ENCODE assay signal across 16 mouse cellular contexts in the genomic region with DNA sequence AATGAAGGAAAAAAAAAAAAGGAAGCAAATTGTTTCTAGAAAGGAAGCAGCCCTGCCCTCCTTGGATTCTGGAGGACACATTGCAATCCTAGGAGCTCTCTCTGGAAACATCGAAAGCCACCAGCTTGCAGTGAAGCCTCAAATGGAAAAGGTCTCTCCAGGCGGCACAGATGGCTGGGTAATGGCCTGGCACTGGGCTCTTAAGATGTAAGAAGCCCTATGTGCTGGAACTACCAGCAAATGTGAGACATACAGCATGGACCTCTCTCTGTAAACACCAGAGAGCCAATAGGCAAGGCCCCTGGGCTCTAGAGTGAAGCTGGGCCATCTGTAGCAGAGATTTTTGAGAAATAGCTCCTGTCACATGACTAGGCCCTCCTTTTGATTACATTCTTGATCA. TPM values are rescaled to one million over a fixed set of nuclear protein-coding genes. Genes with fewer than 3 reads are reported as not detected.
"Had no signal": no experiment of that assay in that cellular context is flagged by ENCODE, and none has a peak within 500 bp of the region (broad histone marks: within the 10 kb centered on the region; RNA-seq: fewer than 3 reads in every experiment).

No protein-coding gene starts in this region.

- H3K27me3 ChIP-seq: limb, embryonic 15.5 days; liver, embryonic 12.5 days; neural tube, embryonic 12.5 days had no signal

- H3K4me3 ChIP-seq: left cerebral cortex, adult 2 months; limb, embryonic 15.5 days; liver, embryonic 12.5 days; myocyte; neural tube, embryonic 12.5 days had no signal

- ATAC-seq: liver, embryonic 12.5 days had no signal

- H3K27ac ChIP-seq: kidney, postnatal 0 days; left cerebral cortex, adult 2 months; limb, embryonic 15.5 days; liver, embryonic 12.5 days; neural tube, embryonic 12.5 days had no signal

- H3K4me1 ChIP-seq: limb, embryonic 15.5 days; liver, embryonic 12.5 days; neural tube, embryonic 12.5 days had no signal

- H3K9me3 ChIP-seq: limb, embryonic 15.5 days; liver, embryonic 12.5 days; neural tube, embryonic 12.5 days had no signal

- DNase-seq: kidney, adult 9 months; lung, embryonic 14.5 days; lung, postnatal 10 days; midbrain, embryonic 14.5 days; right cerebral cortex, postnatal 4 days; spleen, adult 18-20 months; thymus, adult 18-20 months; thymus, postnatal 14 days had no signal

RNA-seq across cellular contexts. Expression of gene Scube2, which starts 24.8 kb away (rescaled TPM):
- total RNA-seq: megakaryocyte-erythroid progenitor cell, adult 5-6 weeks; neutrophil, adult 5-6 weeks had no signal
- polyA plus RNA-seq: myocyte had no signal
